Mouse (Mus musculus) ES-E14 (cell line): ENCODE data around the gene Vps35l. TPM values are rescaled to one million over a fixed set of nuclear protein-coding genes. Genes with fewer than 3 reads are reported as not detected.

Experiments
- DNase-seq: peaks from one replicate; pipeline ENCODE4 v3.0.0-alpha.2; 2013; ENCODE audit warnings: low read depth, low spot score
- H3K27ac ChIP-seq: 2 replicates; pipeline ENCODE4 v1.5.1; 2012; ENCODE audit warnings: low read depth, mild to moderate bottlenecking, low read length, moderate library complexity, mixed read lengths; ENCODE audit not compliant: poor library complexity, insufficient read depth, severe bottlenecking
- H3K36me3 ChIP-seq: 2 replicates; pipeline ENCODE4 v1.6.1; 2012; ENCODE audit warnings: mild to moderate bottlenecking, low read length, moderate library complexity, mixed read lengths; ENCODE audit not compliant: control insufficient read depth, poor library complexity, insufficient read depth, severe bottlenecking
- H3K4me1 ChIP-seq, 2 experiments: fragments of 150-350 bp in 1 of 2; sonication (generic) in 1 of 2; 2 replicates each; pipeline ENCODE4 v1.6.1; 2012; ENCODE audit warnings: low read length in 2 of 2, mild to moderate bottlenecking in 1 of 2, mixed read lengths in 1 of 2; ENCODE audit not compliant: control insufficient read depth in 2 of 2, insufficient read depth in 2 of 2, poor library complexity in 1 of 2
- H3K4me3 ChIP-seq, 2 experiments: fragments of 150-350 bp in 1 of 2; sonication (generic) in 1 of 2; 2 replicates each; pipeline ENCODE4 v1.5.1; 2012; ENCODE audit warnings: low read length in 2 of 2, low read depth in 1 of 2, mild to moderate bottlenecking in 1 of 2, mixed read lengths in 1 of 2; ENCODE audit not compliant: insufficient read depth in 1 of 2, poor library complexity in 1 of 2, severe bottlenecking in 1 of 2
- H3K9ac ChIP-seq: 2 replicates; pipeline ENCODE4 v1.6.1; 2012; ENCODE audit warnings: low read depth, mild to moderate bottlenecking, low read length, mixed read lengths; ENCODE audit not compliant: poor library complexity, insufficient read depth, severe bottlenecking
- H3K9me3 ChIP-seq: fragments of 150-350 bp; sonication (generic); 2 replicates; pipeline ENCODE4 v1.6.1; 2012; ENCODE audit warnings: low read depth, mild to moderate bottlenecking, low read length; ENCODE audit not compliant: control insufficient read depth, insufficient read depth
- CHD2 ChIP-seq: IDR thresholded peaks from 2 replicates; pipeline ENCODE4 v1.6.1; 2014; ENCODE audit warnings: mild to moderate bottlenecking, low read depth, low read length, inconsistent platforms
- HCFC1 ChIP-seq: IDR thresholded peaks from 2 replicates; pipeline ENCODE4 v1.6.1; 2012; ENCODE audit warnings: low read length, inconsistent platforms, borderline replicate concordance; ENCODE audit not compliant: insufficient read depth
- MAFK ChIP-seq: IDR thresholded peaks from 2 replicates; pipeline ENCODE4 v1.6.1; 2014; ENCODE audit warnings: mild to moderate bottlenecking, low read depth, low read length, inconsistent platforms; ENCODE audit not compliant: insufficient read depth
- ZC3H11A ChIP-seq: IDR thresholded peaks from 2 replicates; pipeline ENCODE4 v1.6.1; 2012; ENCODE audit warnings: low read depth, mild to moderate bottlenecking, inconsistent platforms, low read length, borderline replicate concordance
- ZNF384 ChIP-seq: IDR thresholded peaks from 2 replicates; pipeline ENCODE4 v1.6.1; 2012; ENCODE audit warnings: low read depth, low read length, inconsistent platforms
- in situ Hi-C, 2 experiments: fragments of 600-800 bp; cut with MboI; formaldehyde crosslinking; loops; one replicate each; pipeline ENCODE4 v1.15.1; 2025; ENCODE audit warnings: low sequenced_read_pairs in 2 of 2, inconsistent platforms in 1 of 2; ENCODE audit not compliant: unreplicated experiment in 2 of 2
- total RNA-seq: library from RNA; depleted of rRNA; stranded (reverse); fragments of 300-350 nt; gene quantifications from 2 replicates; pipeline ENCODE4 v1.2.3, GENCODE M21; 2012

Vps35l gene
- total RNA-seq, 1 experiment = 36.8 TPM

GRCm38 (mm10) chr7:118756490-118757265 lies 16.7 kb downstream of the Vps35l start:
- Histone ChIP-seq H3K4me3 (no peak overlapping the region), H3K36me3 (peaks cover 8% of the 10 kb centered on the region; the same call in 1 of the 2 replicates), H3K4me1 (peaks cover 0 to 3% of the 10 kb centered on the region in 2 experiments; a peak in 1 of 4 replicates), H3K9ac (no peak overlapping the region), H3K9me3 (no peaks in the 10 kb centered on the region), H3K27ac (no peak overlapping the region)
- DNase-seq = no peak
- in situ Hi-C loops = no loop called here
- no peak for TF ChIP-seq ZNF384
- no peak for TF ChIP-seq ZC3H11A
- no peak for TF ChIP-seq HCFC1
- TF ChIP-seq MAFK = no peak
- TF ChIP-seq CHD2 = no peak

GRCm38 (mm10) chr7:118758369-118758768 lies 18.3 kb downstream of the Vps35l start:
- Histone ChIP-seq H3K4me1 (peaks cover 0 to 3% of the 10 kb centered on the region in 2 experiments; a peak in 1 of 4 replicates), H3K36me3 (peaks cover 10% of the 10 kb centered on the region; the same call in 1 of the 2 replicates), H3K4me3 (no peak overlapping the region), H3K9me3 (no peaks in the 10 kb centered on the region), H3K27ac (no peak overlapping the region), H3K9ac (no peak overlapping the region)
- no peak for DNase-seq
- TF ChIP-seq ZNF384 (no peak), CHD2 (no peak)
- in situ Hi-C loops = no loop called here

GRCm38 (mm10) chr7:118759372-118759771 lies 19.3 kb downstream of the Vps35l start:
- Histone ChIP-seq H3K9me3 (no peaks in the 10 kb centered on the region), H3K4me3 (no peak overlapping the region), H3K9ac (no peak overlapping the region), H3K4me1 (peaks cover 0 to 3% of the 10 kb centered on the region in 2 experiments; a peak in 1 of 4 replicates), H3K36me3 (peaks cover 10% of the 10 kb centered on the region; the same call in 1 of the 2 replicates), H3K27ac (no peak overlapping the region)
- in situ Hi-C loops = no loop called here
- no peak for TF ChIP-seq ZNF384
- no peak for TF ChIP-seq MAFK
- no peak for TF ChIP-seq ZC3H11A
- TF ChIP-seq CHD2 = no peak
- no peak for TF ChIP-seq HCFC1
- no peak for DNase-seq

- Histone ChIP-seq H3K27ac (no peak overlapping the region), H3K4me1 (no peaks in the 10 kb centered on the region), H3K9me3 (no peaks in the 10 kb centered on the region), H3K36me3 (peaks cover 10% of the 10 kb centered on the region; the same call in 1 of the 2 replicates), H3K4me3 (no peak overlapping the region), H3K9ac (no peak overlapping the region)
- TF ChIP-seq HCFC1 = no peak
- TF ChIP-seq CHD2 = no peak
- no peak for TF ChIP-seq ZC3H11A
- no peak for TF ChIP-seq ZNF384
- TF ChIP-seq MAFK = no peak
- no peak for DNase-seq
- in situ Hi-C loops = loop anchor here in 1 of 2 experiments (10.0 kb wide), 1 partner anchor 231 kb away; the partner anchor contains the start of gene Gprc5b
Measured at GRCm38 (mm10) chr7:118763939-118764338, 23.9 kb downstream of the Vps35l start.
